Mouse (Mus musculus): Measurements from ENCODE around the gene Sfxn4. TPM values are rescaled to one million over a fixed set of nuclear protein-coding genes. Genes with fewer than 3 reads are reported as not detected.

The Sfxn4 gene
- total RNA-seq, 2 experiments from 2014 or later: 12.5 to 17.8 TPM

Other genes starting within 250 kb of the Sfxn4 start
- 10 to 100 TPM; 18.5 TPM for gene Nanos1, start 105.5 kb downstream of the Sfxn4 start, total RNA-seq (2021)
- 10 to 100 TPM; 95.6 to 99.8 TPM for gene Eif3a, start 70.8 kb downstream of the Sfxn4 start, total RNA-seq (2021)
- 10 to 100 TPM; 44.5 to 45.3 TPM for gene Fam45a, start 49.9 kb downstream of the Sfxn4 start, total RNA-seq (2021)
- 10 to 100 TPM; 73.4 to 75.1 TPM for gene Prdx3, start 13.1 kb upstream of the Sfxn4 start, total RNA-seq (2021)
- gene Grk5, start 28.3 kb upstream of the Sfxn4 start, total RNA-seq (2021): 10 to 100 TPM; 10.4 to 12.4 TPM

Measured in layer of hippocampus, adult 18-20 months (tissue).